Mouse (Mus musculus) ES-Bruce4 (cell line): Measurements from ENCODE around the gene Aamp.

Experiments
- CTCF ChIP-seq: IDR thresholded peaks from one replicate; pipeline ENCODE4 v1.8.1; 2011; ENCODE audit warnings: low read depth, low read length
- EP300 ChIP-seq: IDR thresholded peaks from 2 replicates; pipeline ENCODE4 v1.6.1; 2011; ENCODE audit warnings: low read depth, low read length; ENCODE audit not compliant: insufficient read depth
- POLR2A ChIP-seq: IDR thresholded peaks from one replicate; pipeline ENCODE4 v1.8.1; 2011; ENCODE audit warnings: low read length; ENCODE audit not compliant: insufficient read depth

- TF ChIP-seq POLR2A (no peak), CTCF (no peak), EP300 (no peak)
Measured at GRCm38 (mm10) chr1:74331046-74331681, 46.6 kb upstream of the Aamp start.
